Mouse (Mus musculus) ES-CJ7 (cell line): ENCODE data around the gene Pknox1.
"Not testable (repeated sequence)": the region's sequence is repeated elsewhere in the genome, so short reads cannot be mapped to it uniquely, and the experiment has no call there.

Experiments used
- DNase-seq: peaks from one replicate; pipeline ENCODE4 v3.0.0; 2011; ENCODE audit warnings: low read depth, low spot score

Gene Pknox1

DNA sequence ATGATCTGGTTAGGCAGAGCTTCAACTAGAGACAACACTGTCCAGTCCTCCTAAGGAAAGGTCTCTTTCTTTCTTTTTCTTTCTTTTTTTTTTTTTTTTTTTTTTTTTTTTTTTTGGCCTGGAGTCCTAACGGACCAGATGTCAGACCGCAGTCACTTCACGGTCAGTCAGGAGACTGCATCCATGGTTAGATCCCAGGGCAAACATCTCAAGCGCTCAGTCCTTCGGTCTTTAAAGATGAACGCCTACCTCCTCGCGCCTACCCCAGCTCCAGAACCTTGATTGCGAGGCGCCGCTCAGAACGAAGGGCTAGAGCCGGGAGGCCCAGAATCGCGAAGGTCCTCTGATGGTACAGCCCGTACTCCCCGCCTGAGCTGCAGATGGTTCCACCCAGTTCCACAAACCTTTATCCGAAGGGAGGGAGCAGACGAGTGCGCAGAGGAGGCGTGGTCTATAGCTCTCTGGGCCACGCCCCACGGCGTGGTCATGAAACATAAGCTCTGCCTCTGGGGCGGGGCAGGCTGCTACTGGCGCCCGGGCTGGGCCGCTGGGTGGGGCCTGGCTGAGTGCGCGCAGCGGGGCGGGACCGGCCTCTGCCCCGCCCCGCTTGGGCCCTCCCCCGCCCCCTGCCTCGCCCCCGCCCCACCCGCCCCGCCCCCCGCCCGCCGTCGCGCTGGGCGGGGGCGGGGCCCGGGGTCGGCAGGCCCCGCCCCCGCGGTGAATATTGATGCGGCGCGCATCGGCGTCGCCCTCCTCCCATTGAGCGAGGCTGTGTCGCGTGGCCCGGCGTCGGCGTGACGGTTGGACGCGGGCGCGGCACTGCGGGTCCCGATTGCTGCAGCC is at the start of gene Pknox1:
Gene Pknox1 (plus strand): TSS at position 720 of the 843 bp plus-strand sequence.
- DNase-seq, result peak; percentile 100

DNA sequence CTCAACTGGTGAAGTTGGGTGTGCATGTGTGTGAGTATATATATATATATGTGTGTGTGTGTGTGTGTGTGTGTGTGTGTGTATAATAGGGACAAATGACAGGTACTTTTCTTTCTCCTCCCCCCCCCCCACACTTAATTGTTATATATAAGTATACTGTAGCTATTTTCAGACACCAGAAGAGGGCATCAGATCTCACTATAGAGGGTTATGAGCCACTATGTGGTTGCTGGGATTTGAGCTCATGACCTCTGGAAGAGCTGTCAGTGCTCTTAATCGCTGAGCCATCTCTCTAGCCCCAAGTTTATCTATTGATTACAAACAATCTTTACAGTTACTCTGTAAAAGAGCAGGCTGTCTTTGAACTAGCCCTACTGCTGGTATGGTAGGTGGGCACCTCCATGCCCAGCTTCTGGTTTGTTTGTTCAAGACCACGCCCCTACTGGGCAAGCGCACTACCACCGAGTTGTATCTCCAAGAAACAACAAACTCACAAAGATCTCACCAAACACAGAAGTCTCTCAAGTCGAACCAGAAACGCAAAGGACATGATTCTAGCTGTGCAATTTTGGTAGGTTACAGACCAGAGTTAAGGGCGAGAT is 45.1 kb upstream of the Pknox1 start:
- peak; percentile 66 for DNase-seq

DNA sequence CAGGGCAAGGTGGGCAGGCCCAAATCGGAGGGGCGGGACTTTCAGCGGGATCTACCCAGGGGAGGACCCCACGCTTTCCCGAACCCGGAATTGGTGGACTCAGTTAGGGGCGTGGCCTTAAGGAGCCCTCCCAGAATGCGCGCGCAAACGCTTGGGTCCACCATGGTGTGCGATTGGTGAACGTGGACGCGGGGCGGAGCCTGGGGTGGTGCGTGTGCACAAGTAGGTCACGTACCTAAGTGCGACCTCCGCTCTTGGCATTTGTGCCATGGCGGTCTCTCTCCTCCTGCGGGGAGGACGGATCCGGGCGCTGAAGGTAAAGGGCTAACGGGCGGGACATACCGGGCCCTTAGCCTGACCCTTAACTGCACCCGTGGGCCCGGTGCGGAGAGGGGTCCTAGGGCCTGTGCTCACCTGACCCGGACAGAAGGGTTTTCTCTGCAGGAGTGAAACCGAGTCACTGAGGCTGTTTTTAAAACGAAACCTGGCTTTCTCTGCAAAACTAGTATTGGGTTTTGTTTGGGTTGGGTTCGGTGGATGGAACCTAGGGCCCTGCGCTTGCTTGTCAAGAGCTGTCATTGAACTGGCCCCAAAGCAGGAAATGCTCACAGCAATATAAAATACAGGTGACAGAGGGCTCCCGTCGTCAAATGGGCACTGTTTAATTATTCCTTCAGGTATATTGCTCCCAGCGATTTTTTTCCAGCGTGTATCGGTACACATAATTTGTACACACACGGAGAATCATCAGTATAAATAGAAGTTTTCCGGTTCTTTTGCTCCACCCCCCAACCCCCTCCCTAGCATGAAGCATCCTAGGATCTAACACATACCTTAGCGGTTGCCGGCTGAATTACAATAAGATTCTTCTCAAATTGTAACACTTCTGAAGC is 44.3 kb upstream of the Pknox1 start, which contains the start of the genes Wdr4 and Ndufv3:
Gene Wdr4 (minus strand): TSS at position 35 of the 893 bp plus-strand sequence.
Gene Ndufv3 (plus strand): TSS at position 170 of the 893 bp plus-strand sequence.
- peak; percentile 100 for DNase-seq

- peak; percentile 72 for DNase-seq
Measured at GRCm38 (mm10) chr17:31520895-31521294, 43.6 kb upstream of the Pknox1 start.

DNA sequence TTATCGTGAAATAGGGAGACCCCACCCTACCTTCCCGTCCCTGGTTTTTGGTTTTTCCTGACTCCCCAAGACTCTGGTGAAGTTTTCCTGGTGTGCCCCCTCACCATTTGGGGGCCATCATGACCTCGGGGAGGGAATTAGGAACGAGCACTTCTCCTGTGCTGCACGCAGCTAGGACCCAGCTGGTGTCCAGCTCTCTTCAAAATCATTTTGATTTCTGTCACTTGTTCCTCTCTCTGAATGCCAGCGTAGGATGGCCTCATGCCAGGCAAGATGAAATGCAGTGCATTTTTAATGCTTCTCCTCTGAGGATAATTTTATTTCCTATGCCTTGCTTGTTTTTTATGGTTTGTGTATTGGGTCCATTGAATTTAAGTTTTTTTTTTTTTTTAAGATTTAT is 42.6 kb upstream of the Pknox1 start:
- DNase-seq, result no peak

DNA sequence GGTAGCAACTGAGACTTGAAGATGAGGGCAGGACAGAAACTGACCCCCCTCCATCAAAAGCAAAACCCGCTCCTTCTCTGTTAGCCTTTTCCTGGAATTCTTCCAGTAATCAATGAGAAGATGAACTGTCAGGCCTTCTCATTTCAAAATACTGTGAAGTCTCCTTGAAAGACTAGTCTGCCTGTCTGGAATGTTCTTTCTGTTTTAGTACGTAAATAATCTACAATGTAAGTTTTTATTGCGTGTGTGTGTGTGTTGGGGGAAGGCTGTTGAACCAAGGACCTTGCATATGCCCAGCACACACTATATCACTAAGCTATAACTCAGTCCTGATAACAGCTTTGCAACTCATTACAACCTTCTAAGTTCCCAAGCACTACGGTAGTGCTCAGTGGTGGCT is 39.4 kb upstream of the Pknox1 start:
- no peak for DNase-seq

- DNase-seq, result peak; percentile 87
Measured at GRCm38 (mm10) chr17:31525816-31526215, 38.7 kb upstream of the Pknox1 start.

DNA sequence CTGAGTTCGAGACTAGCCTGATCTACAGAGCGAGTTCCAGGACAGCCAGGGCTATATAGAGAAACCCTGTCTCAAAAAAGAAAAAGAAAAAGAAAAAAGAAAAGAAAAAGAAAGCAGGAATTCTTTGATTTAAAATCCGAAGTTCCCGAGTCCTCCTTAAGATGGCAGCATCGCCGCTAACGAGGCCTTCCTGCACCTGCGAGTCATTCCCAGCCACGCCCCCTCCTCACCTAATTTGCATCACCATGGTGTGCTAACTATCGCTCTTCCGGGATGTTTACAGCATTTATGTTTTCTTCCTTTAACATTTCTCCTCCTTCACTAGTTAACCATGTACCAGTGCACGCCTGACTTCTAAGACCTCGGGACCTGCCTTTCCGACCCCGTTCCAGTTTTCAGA is 35.2 kb upstream of the Pknox1 start:
- DNase-seq, result peak; percentile 91

GRCm38 (mm10) chr17:31531441-31532158 is 32.9 kb upstream of the Pknox1 start:
- peak; percentile 74 for DNase-seq

DNA sequence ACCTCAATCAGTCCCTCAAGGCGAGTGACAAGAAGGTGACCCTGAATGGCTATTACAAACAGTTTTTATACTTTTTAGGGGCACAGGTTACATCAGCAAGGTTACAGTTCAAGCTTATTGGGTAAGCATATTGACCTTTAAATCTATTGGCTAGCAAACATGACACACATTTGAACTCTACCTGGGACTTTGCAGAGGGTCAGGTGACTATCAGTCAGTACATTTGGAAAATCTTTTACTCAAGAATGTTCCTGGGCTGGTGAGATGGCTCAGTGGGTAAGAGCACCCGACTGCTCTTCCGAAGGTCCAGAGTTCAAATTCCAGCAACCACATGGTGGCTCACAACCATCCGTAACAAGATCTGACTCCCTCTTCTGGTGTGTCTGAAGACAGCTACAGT is 32.2 kb upstream of the Pknox1 start:
- DNase-seq, result not testable (repeated sequence)

- DNase-seq, result no peak
Measured at GRCm38 (mm10) chr17:31535358-31535757, 29.2 kb upstream of the Pknox1 start.

DNA sequence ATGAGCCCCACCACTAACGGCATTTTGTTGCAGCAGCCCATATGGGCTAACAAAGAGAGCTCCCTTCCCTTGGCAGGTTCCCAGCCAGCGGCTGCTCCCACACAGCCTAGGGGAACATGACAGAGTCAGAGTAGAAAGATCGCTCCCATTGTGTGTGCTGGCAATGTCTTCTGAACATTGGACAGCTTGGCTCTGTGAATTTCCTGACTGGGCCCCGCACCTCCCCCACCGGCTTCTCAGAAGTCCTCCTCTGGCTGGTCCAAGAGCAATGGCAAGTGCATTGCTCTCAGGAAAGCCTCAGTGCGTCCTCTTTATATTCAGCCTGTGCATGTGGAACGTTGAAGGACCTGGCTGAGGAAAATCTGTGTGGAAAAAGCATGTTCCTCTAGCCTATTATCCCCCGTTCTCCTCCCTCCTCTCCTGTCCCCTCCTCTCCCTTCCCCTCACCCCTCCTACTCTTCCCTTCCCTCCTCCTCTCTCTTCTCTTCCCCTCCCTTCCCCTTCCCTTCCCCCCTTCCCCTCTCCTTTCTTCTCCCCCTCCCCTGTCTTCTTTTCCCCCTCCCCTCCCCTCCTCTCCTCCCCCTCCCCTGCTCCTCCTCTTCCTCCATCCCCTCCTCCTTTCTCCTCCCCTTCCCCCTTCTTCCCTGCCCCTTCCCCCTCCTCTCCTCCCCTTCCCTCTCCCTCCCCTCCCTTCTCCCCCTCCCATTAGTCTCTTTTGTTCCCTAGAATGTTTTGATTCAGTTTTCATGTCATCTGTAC is 28.5 kb upstream of the Pknox1 start:
- no peak for DNase-seq

GRCm38 (mm10) chr17:31540101-31540500 is 24.4 kb upstream of the Pknox1 start:
- DNase-seq, result no peak

- DNase-seq, result no peak
Measured at GRCm38 (mm10) chr17:31540809-31541459, 23.6 kb upstream of the Pknox1 start.

DNA sequence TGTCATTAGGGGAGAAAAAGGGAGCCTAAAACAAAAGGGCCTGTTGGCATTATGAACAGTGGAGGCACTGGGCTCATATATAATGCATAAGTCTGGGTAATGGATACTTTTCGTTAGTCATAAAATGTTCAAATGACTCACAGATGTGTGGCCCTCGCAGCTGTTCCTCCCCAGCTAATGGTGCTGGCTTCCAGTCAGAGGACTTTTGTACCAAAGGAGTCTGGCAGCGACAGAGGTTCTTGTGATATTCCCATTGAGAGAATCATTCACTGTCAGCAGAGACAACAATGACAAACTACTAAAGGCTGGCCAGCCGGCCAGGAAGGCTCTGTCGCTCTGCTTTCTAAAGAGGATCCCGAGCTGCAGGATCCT is 23.1 kb upstream of the Pknox1 start:
- no peak for DNase-seq

- DNase-seq, result no peak
Measured at GRCm38 (mm10) chr17:31543574-31543973, 21.0 kb upstream of the Pknox1 start.

DNA sequence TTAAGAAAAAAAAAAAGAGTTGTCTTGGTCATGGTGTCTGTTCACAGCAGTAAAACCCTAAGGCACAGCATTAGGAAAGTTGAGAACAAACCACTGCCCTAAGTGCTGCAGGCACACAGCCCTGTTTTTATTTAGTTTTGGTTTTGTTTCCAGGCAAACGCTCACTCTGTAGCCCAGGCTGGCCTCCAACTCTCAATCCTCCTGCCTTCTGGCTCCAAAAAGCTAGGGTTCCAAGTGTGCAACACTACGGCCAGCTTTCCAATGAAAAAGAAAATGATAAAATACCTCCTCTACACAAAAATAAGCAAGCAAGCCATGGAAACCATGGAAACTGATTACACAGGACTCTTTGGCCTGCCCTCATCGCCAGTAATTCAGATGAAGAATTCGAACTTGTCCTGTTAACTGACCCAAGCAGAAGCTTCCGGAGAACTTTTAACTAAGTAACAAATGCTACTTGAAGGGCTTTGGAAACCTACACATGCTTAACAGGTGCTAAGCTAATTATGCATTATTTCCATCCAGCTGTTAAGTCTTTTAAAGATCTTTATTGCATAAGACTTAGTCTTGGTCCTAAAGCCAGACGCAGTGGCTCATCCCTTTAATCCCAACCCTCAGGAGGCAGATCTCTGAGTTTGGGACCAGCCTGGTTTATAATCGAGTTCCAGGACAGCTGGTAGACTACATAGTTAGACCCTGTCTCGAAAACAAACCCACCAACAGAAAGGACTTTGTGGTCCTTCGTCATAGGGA is 17.9 kb upstream of the Pknox1 start:
- DNase-seq, result no peak

GRCm38 (mm10) chr17:31547974-31548373 is 16.6 kb upstream of the Pknox1 start:
- DNase-seq, result no peak

- DNase-seq, result no peak
Measured at GRCm38 (mm10) chr17:31549389-31549788, 15.1 kb upstream of the Pknox1 start.
